Mouse (Mus musculus) hindbrain, postnatal 0 days (tissue): Measurements from ENCODE around the gene Klhdc10. TPM values are rescaled to one million over a fixed set of nuclear protein-coding genes. Genes with fewer than 3 reads are reported as not detected.

Experiments used
- ATAC-seq: fragments of 200-750 bp; cut with Nextera tagmentation; 2 replicates; pipeline ENCODE4 v1.8.0; 2017; ENCODE audit warnings: mild to moderate bottlenecking, moderate TSS enrichment, moderate library complexity
- DNase-seq: peaks from one replicate; pipeline ENCODE4 v3.0.0-alpha.2; 2015; ENCODE audit warnings: low spot score
- H3K27ac ChIP-seq: fragments of 300-500 bp; sonication (generic); 2 replicates; pipeline ENCODE4 v1.5.1; 2014; ENCODE audit warnings: mild to moderate bottlenecking
- H3K27me3 ChIP-seq: fragments of 300-500 bp; sonication (generic); 2 replicates; pipeline ENCODE4 v1.6.1; 2014; ENCODE audit warnings: low read length, mixed read lengths; ENCODE audit not compliant: insufficient read depth
- H3K36me3 ChIP-seq: fragments of 300-500 bp; sonication (generic); 2 replicates; pipeline ENCODE4 v1.6.1; 2014; ENCODE audit warnings: low read length, mixed read lengths; ENCODE audit not compliant: insufficient read depth
- H3K4me1 ChIP-seq: fragments of 300-500 bp; sonication (generic); 2 replicates; pipeline ENCODE4 v1.6.1; 2014; ENCODE audit warnings: antibody characterized with exemption, low read length, mixed read lengths; ENCODE audit not compliant: insufficient read depth
- H3K4me2 ChIP-seq: fragments of 300-500 bp; sonication (generic); 2 replicates; pipeline ENCODE4 v1.6.1; 2014; ENCODE audit warnings: low read depth, mild to moderate bottlenecking, low read length, moderate library complexity, mixed read lengths
- H3K4me3 ChIP-seq: fragments of 300-500 bp; sonication (generic); 2 replicates; pipeline ENCODE4 v1.5.1; 2014; ENCODE audit warnings: low read length
- H3K9ac ChIP-seq: fragments of 300-500 bp; sonication (generic); replicated peaks from 2 replicates; pipeline ENCODE4 v1.6.1; 2014; ENCODE audit warnings: mild to moderate bottlenecking, low read length, moderate library complexity, mixed read lengths
- H3K9me3 ChIP-seq: fragments of 300-500 bp; sonication (generic); 2 replicates; pipeline ENCODE4 v1.6.1; 2016; ENCODE audit warnings: low read length, mixed read lengths
- CTCF ChIP-seq: IDR thresholded peaks from 2 replicates; pipeline ENCODE4 v1.5.1; 2016; ENCODE audit warnings: antibody characterized with exemption, control low read depth, low read depth
- WGBS: fragments of 180-500 bp; shearing (Covaris S2); extraction: QIAGEN DNeasy Blood & Tissue Kit; methylation state at CpG from one replicate; pipeline ENCODE4 v1.1.7; 2014; 5-methylcytosine and 5-hydroxymethylcytosine counted together
- polyA plus RNA-seq: library from polyadenylated mRNA; unstranded; fragments of >200 nt; fragmentation: Nextera tagmentation; extraction: Ambion mirVana; gene quantifications from 2 replicates; pipeline ENCODE4 v1.2.1, GENCODE M21; 2015
- total RNA-seq: library from RNA; depleted of rRNA; stranded (reverse); fragments of >200 nt; gene quantifications from 2 replicates; pipeline ENCODE4 v1.2.3, GENCODE M21; 2014

Gene Klhdc10
- total and polyA plus RNA-seq, 2 experiments from 2014 or later, result 23.2 to 103 TPM

GRCm38 (mm10) chr6:30416801-30417200 lies 15.1 kb downstream of the Klhdc10 start:
- Histone ChIP-seq H3K27me3 (no peaks in the 10 kb centered on the region), H3K27ac (no peak overlapping the region), H3K9ac (no peak overlapping the region), H3K4me2 (no peak overlapping the region), H3K4me1 (no peaks in the 10 kb centered on the region), H3K4me3 (no peak overlapping the region), H3K9me3 (no peaks in the 10 kb centered on the region), H3K36me3 (no peaks in the 10 kb centered on the region)
- no peak for TF ChIP-seq CTCF
- DNase-seq (no peak), ATAC-seq (no peak)
- 84% methylated on average over 7 of the region's 7 CpGs for WGBS

GRCm38 (mm10) chr6:30432461-30433192 lies 31.0 kb downstream of the Klhdc10 start:
- TF ChIP-seq CTCF, result no peak
- H3K4me2 ChIP-seq, result no peak overlapping the region
- H3K9ac ChIP-seq, result no peak overlapping the region
- H3K36me3 ChIP-seq, result no peaks in the 10 kb centered on the region
- WGBS, result 72% methylated on average over 3 of the region's 3 CpGs
- no peaks in the 10 kb centered on the region for H3K9me3 ChIP-seq
- H3K27me3 ChIP-seq, result no peaks in the 10 kb centered on the region
- no peak for ATAC-seq
- no peak overlapping the region for H3K4me3 ChIP-seq
- H3K27ac ChIP-seq, result no peak overlapping the region
- no peaks in the 10 kb centered on the region for H3K4me1 ChIP-seq
- no peak for DNase-seq

- no peak for ATAC-seq
- H3K27me3 ChIP-seq, result no peaks in the 10 kb centered on the region
These were observed 34.8 kb downstream of the Klhdc10 start for GRCm38 (mm10) chr6:30436476-30436875.

GRCm38 (mm10) chr6:30437054-30437453 lies 35.4 kb downstream of the Klhdc10 start:
- DNase-seq (no peak), ATAC-seq (no peak)
- Histone ChIP-seq H3K27me3 (no peaks in the 10 kb centered on the region), H3K4me3 (no peak overlapping the region), H3K9ac (no peak overlapping the region), H3K4me2 (no peak overlapping the region), H3K4me1 (no peaks in the 10 kb centered on the region), H3K36me3 (peaks cover 5% of the 10 kb centered on the region; the same call in 1 of the 2 replicates), H3K9me3 (no peaks in the 10 kb centered on the region), H3K27ac (no peak overlapping the region)
- WGBS, result 74% methylated on average over 3 of the region's 3 CpGs
- no peak for TF ChIP-seq CTCF

More at GRCm38 (mm10) chr6:30436476-30436875, 34.8 kb downstream of the Klhdc10 start:
- Histone ChIP-seq H3K36me3 (no peaks in the 10 kb centered on the region), H3K4me1 (no peaks in the 10 kb centered on the region), H3K9ac (no peak overlapping the region), H3K27ac (no peak overlapping the region), H3K4me3 (no peak overlapping the region), H3K4me2 (no peak overlapping the region), H3K9me3 (no peaks in the 10 kb centered on the region)
- TF ChIP-seq CTCF, result no peak
- WGBS, result 94% methylated on average over 3 of the region's 3 CpGs
- DNase-seq, result no peak

GRCm38 (mm10) chr6:30439576-30439975 lies 37.9 kb downstream of the Klhdc10 start:
- ATAC-seq (no peak), DNase-seq (no peak)
- Histone ChIP-seq H3K27ac (no peak overlapping the region), H3K9me3 (no peaks in the 10 kb centered on the region), H3K36me3 (peaks cover 9% of the 10 kb centered on the region; the same call in 1 of the 2 replicates), H3K4me1 (no peaks in the 10 kb centered on the region), H3K9ac (no peak overlapping the region), H3K4me2 (no peak overlapping the region), H3K4me3 (no peak overlapping the region), H3K27me3 (no peaks in the 10 kb centered on the region)
- no peak for TF ChIP-seq CTCF
- 85% methylated on average over 10 of the region's 10 CpGs for WGBS

GRCm38 (mm10) chr6:30456991-30457390 lies 55.3 kb downstream of the Klhdc10 start:
- Histone ChIP-seq H3K27me3 (no peaks in the 10 kb centered on the region), H3K4me3 (no peak overlapping the region), H3K27ac (no peak overlapping the region), H3K36me3 (peaks cover 12% of the 10 kb centered on the region; the same call in 1 of the 2 replicates), H3K4me2 (no peak overlapping the region), H3K9ac (no peak overlapping the region), H3K4me1 (peaks cover 23% of the 10 kb centered on the region), H3K9me3 (no peaks in the 10 kb centered on the region)
- DNase-seq (no peak), ATAC-seq (no peak)
- TF ChIP-seq CTCF, result 0 out of 2 replicates have a peak, but pooled peaks have one; percentile 6
- WGBS, result 93% methylated on average over 7 of the region's 7 CpGs

- WGBS, result 77% methylated on average over 5 of the region's 5 CpGs
- Histone ChIP-seq H3K27ac (peak overlapping the region; percentile 96; the same call in 1 of the 2 replicates), H3K4me2 (no peak overlapping the region), H3K9ac (no peak overlapping the region), H3K4me1 (peaks cover 25% of the 10 kb centered on the region), H3K9me3 (no peaks in the 10 kb centered on the region), H3K4me3 (no peak overlapping the region), H3K27me3 (no peaks in the 10 kb centered on the region), H3K36me3 (peaks cover 3% of the 10 kb centered on the region; the same call in 1 of the 2 replicates)
- DNase-seq (no peak), ATAC-seq (no peak)
- peak; percentile 27; the same call in 1 of the 2 replicates for TF ChIP-seq CTCF
These were observed 57.0 kb downstream of the Klhdc10 start for GRCm38 (mm10) chr6:30458626-30459025.
